Mouse (Mus musculus) effector memory CD4-positive, alpha-beta T cell, adult 5 months (primary cell): ENCODE results near the gene Akap5. TPM values are rescaled to one million over a fixed set of nuclear protein-coding genes. Genes with fewer than 3 reads are reported as not detected.

Experiments
- polyA plus RNA-seq: library from polyadenylated mRNA; unstranded; fragments of 100-300 nt; shearing (Covaris generic); gene quantifications from one replicate; pipeline ENCODE4 v1.2.1, GENCODE M21; 2017

The Akap5 gene
- polyA plus RNA-seq = 0.99 TPM

GRCm38 (mm10) chr12:76324679-76325431 is at the start of gene Akap5:
Akap5 (plus strand) TSS chr12:76324891.

GRCm38 (mm10) chr12:76369206-76369977 is 44.7 kb downstream of the Akap5 start, which contains the start of gene Zbtb25:
Zbtb25 (minus strand) TSS chr12:76369602.

GRCm38 (mm10) chr12:76369978-76370830 is 45.5 kb downstream of the Akap5 start, which contains the start of gene Zbtb1:
Zbtb1 (plus strand) TSS chr12:76370266.

Other genes starting within 250 kb of the Akap5 start
- gene Esr2, start 147.6 kb upstream of the Akap5 start, polyA plus RNA-seq = not detected
- gene Tex21, start 78.1 kb upstream of the Akap5 start, polyA plus RNA-seq = not detected
- 39.3 TPM for gene Mthfd1, start 69.6 kb upstream of the Akap5 start, polyA plus RNA-seq
- 170 TPM for gene Zbtb25, start 44.7 kb downstream of the Akap5 start, polyA plus RNA-seq
- 33.4 TPM for gene Zbtb1, start 45.4 kb downstream of the Akap5 start, polyA plus RNA-seq
- 11.3 TPM for gene Hspa2, start 79.3 kb downstream of the Akap5 start, polyA plus RNA-seq
- not detected for gene Ppp1r36, start 92.6 kb downstream of the Akap5 start, polyA plus RNA-seq
- gene Plekhg3, start 206.0 kb downstream of the Akap5 start, polyA plus RNA-seq = 2.9 TPM